Mouse (Mus musculus): Measurements from ENCODE around the gene Odf2. TPM values are rescaled to one million over a fixed set of nuclear protein-coding genes. Genes with fewer than 3 reads are reported as not detected.

Odf2 gene
- polyA plus RNA-seq, 1 experiment from 2014 or later: 63.5 TPM

GRCm38 (mm10) chr2:29849041-29849440, 40.0 kb upstream of the Odf2 start:
- Histone ChIP-seq H3K36me3 (replicated peaks; ENCODE audit: control insufficient read depth, insufficient read depth) (no peaks in the 10 kb centered on the region), H3K27me3 (ENCODE audit: control insufficient read depth, insufficient read depth, low read length) (no peaks in the 10 kb centered on the region), H3K9me3 (ENCODE audit: control insufficient read depth, low read length) (no peaks in the 10 kb centered on the region), H3K27ac (no peak overlapping the region), H3K4me3 (replicated peaks; ENCODE audit: low read length) (no peak overlapping the region), H3K4me1 (replicated peaks; ENCODE audit: control insufficient read depth, insufficient read depth, low read length) (peaks cover 35% of the 10 kb centered on the region), H3K4me2 (replicated peaks) (no peak overlapping the region), H3K9ac (no peak overlapping the region)
- no peak for ATAC-seq (ENCODE audit: low FRiP score)
- WGBS: 16% methylated on average over 8 of the region's 8 CpGs
- no peak for DNase-seq (ENCODE audit: low spot score)

- no peak overlapping the region for H3K9ac ChIP-seq
- ATAC-seq (ENCODE audit: low FRiP score): no peak
Observed at GRCm38 (mm10) chr2:29849841-29850480, 39.1 kb upstream of the Odf2 start.

GRCm38 (mm10) chr2:29852957-29853485, 36.0 kb upstream of the Odf2 start:
- no peak overlapping the region for H3K4me3 ChIP-seq (replicated peaks; ENCODE audit: low read length)
- DNase-seq (ENCODE audit: low spot score) (no peak), ATAC-seq (ENCODE audit: low FRiP score) (no peak)
- H3K27me3 ChIP-seq (ENCODE audit: control insufficient read depth, insufficient read depth, low read length): no peaks in the 10 kb centered on the region
- H3K4me1 ChIP-seq (replicated peaks; ENCODE audit: control insufficient read depth, insufficient read depth, low read length): peaks cover 33% of the 10 kb centered on the region
- H3K4me2 ChIP-seq (replicated peaks): no peak overlapping the region
- 9% methylated on average over 4 of the region's 4 CpGs for WGBS
- H3K36me3 ChIP-seq (replicated peaks; ENCODE audit: control insufficient read depth, insufficient read depth): no peaks in the 10 kb centered on the region
- no peak overlapping the region for H3K9ac ChIP-seq
- H3K9me3 ChIP-seq (ENCODE audit: control insufficient read depth, low read length): no peaks in the 10 kb centered on the region
- no peak overlapping the region for H3K27ac ChIP-seq

More at GRCm38 (mm10) chr2:29849841-29850480, 39.1 kb upstream of the Odf2 start:
- Histone ChIP-seq H3K4me3 (replicated peaks; ENCODE audit: low read length) (no peak overlapping the region), H3K4me2 (replicated peaks) (no peak overlapping the region), H3K4me1 (replicated peaks; ENCODE audit: control insufficient read depth, insufficient read depth, low read length) (peaks cover 26% of the 10 kb centered on the region; the same call in 1 of the 2 replicates), H3K27ac (no peak overlapping the region), H3K9me3 (ENCODE audit: control insufficient read depth, low read length) (no peaks in the 10 kb centered on the region), H3K27me3 (ENCODE audit: control insufficient read depth, insufficient read depth, low read length) (no peaks in the 10 kb centered on the region), H3K36me3 (replicated peaks; ENCODE audit: control insufficient read depth, insufficient read depth) (no peaks in the 10 kb centered on the region)
- WGBS: 29% methylated on average over 5 of the region's 5 CpGs
- DNase-seq (ENCODE audit: low spot score): no peak

- Histone ChIP-seq H3K27ac (no peak overlapping the region), H3K4me2 (replicated peaks) (no peak overlapping the region), H3K9me3 (ENCODE audit: control insufficient read depth, low read length) (no peaks in the 10 kb centered on the region), H3K4me3 (replicated peaks; ENCODE audit: low read length) (no peak overlapping the region), H3K27me3 (ENCODE audit: control insufficient read depth, insufficient read depth, low read length) (no peaks in the 10 kb centered on the region), H3K4me1 (replicated peaks; ENCODE audit: control insufficient read depth, insufficient read depth, low read length) (peaks cover 33% of the 10 kb centered on the region), H3K36me3 (replicated peaks; ENCODE audit: control insufficient read depth, insufficient read depth) (no peaks in the 10 kb centered on the region), H3K9ac (no peak overlapping the region)
- DNase-seq (ENCODE audit: low spot score) (no peak), ATAC-seq (ENCODE audit: low FRiP score) (no peak)
- WGBS: 34% methylated on average over 5 of the region's 5 CpGs
Observed at GRCm38 (mm10) chr2:29853736-29854135, 35.3 kb upstream of the Odf2 start.

- H3K27ac ChIP-seq: no peak overlapping the region
- H3K27me3 ChIP-seq (ENCODE audit: control insufficient read depth, insufficient read depth, low read length): no peaks in the 10 kb centered on the region
- H3K4me2 ChIP-seq (replicated peaks): no peak overlapping the region
- ATAC-seq (ENCODE audit: low FRiP score): no peak
- 28% methylated on average over 10 of the region's 10 CpGs for WGBS
- DNase-seq (ENCODE audit: low spot score): no peak
- no peaks in the 10 kb centered on the region for H3K36me3 ChIP-seq (replicated peaks; ENCODE audit: control insufficient read depth, insufficient read depth)
- H3K4me1 ChIP-seq (replicated peaks; ENCODE audit: control insufficient read depth, insufficient read depth, low read length): peaks cover 21% of the 10 kb centered on the region
- H3K9ac ChIP-seq: peak overlapping the region; percentile 40; the same call in 1 of the 2 replicates
- H3K9me3 ChIP-seq (ENCODE audit: control insufficient read depth, low read length): no peaks in the 10 kb centered on the region
- H3K4me3 ChIP-seq (replicated peaks; ENCODE audit: low read length): no peak overlapping the region
Observed at GRCm38 (mm10) chr2:29855585-29856210, 33.3 kb upstream of the Odf2 start.

- no peak overlapping the region for H3K4me3 ChIP-seq (replicated peaks; ENCODE audit: low read length)
- no peaks in the 10 kb centered on the region for H3K9me3 ChIP-seq (ENCODE audit: control insufficient read depth, low read length)
- WGBS: 4% methylated on average over 19 of the region's 19 CpGs
- DNase-seq (ENCODE audit: low spot score): no peak
- no peaks in the 10 kb centered on the region for H3K27me3 ChIP-seq (ENCODE audit: control insufficient read depth, insufficient read depth, low read length)
- H3K4me2 ChIP-seq (replicated peaks): no peak overlapping the region
- no peak overlapping the region for H3K27ac ChIP-seq
- H3K36me3 ChIP-seq (replicated peaks; ENCODE audit: control insufficient read depth, insufficient read depth): no peaks in the 10 kb centered on the region
- peaks cover 21% of the 10 kb centered on the region for H3K4me1 ChIP-seq (replicated peaks; ENCODE audit: control insufficient read depth, insufficient read depth, low read length)
- no peak for ATAC-seq (ENCODE audit: low FRiP score)
- H3K9ac ChIP-seq: peak overlapping the region; percentile 40
Observed at GRCm38 (mm10) chr2:29856451-29857260, 32.4 kb upstream of the Odf2 start.

- Histone ChIP-seq H3K4me3 (replicated peaks; ENCODE audit: low read length) (no peak overlapping the region), H3K4me2 (replicated peaks) (no peak overlapping the region), H3K27me3 (ENCODE audit: control insufficient read depth, insufficient read depth, low read length) (no peaks in the 10 kb centered on the region), H3K36me3 (replicated peaks; ENCODE audit: control insufficient read depth, insufficient read depth) (no peaks in the 10 kb centered on the region), H3K9me3 (ENCODE audit: control insufficient read depth, low read length) (no peaks in the 10 kb centered on the region), H3K27ac (no peak overlapping the region), H3K9ac (0 out of 2 replicates have a peak overlapping the region, but pooled peaks have one; percentile 40), H3K4me1 (replicated peaks; ENCODE audit: control insufficient read depth, insufficient read depth, low read length) (peaks cover 21% of the 10 kb centered on the region)
- 14% methylated on average over 2 of the region's 2 CpGs for WGBS
- ATAC-seq (ENCODE audit: low FRiP score): no peak
- no peak for DNase-seq (ENCODE audit: low spot score)
Observed at GRCm38 (mm10) chr2:29857341-29857740, 31.7 kb upstream of the Odf2 start.

- H3K36me3 ChIP-seq (replicated peaks; ENCODE audit: control insufficient read depth, insufficient read depth): no peaks in the 10 kb centered on the region
- DNase-seq (ENCODE audit: low spot score): no peak
- WGBS: 60% methylated on average over 5 of the region's 5 CpGs
Observed at GRCm38 (mm10) chr2:29857967-29858366, 31.1 kb upstream of the Odf2 start.

More at GRCm38 (mm10) chr2:29857967-29858366, 31.1 kb upstream of the Odf2 start:
- no peak overlapping the region for H3K4me2 ChIP-seq (replicated peaks)
- no peaks in the 10 kb centered on the region for H3K27me3 ChIP-seq (ENCODE audit: control insufficient read depth, insufficient read depth, low read length)
- H3K27ac ChIP-seq: no peak overlapping the region
- no peak for ATAC-seq (ENCODE audit: low FRiP score)
- no peak overlapping the region for H3K9ac ChIP-seq
- H3K4me1 ChIP-seq (replicated peaks; ENCODE audit: control insufficient read depth, insufficient read depth, low read length): peaks cover 18% of the 10 kb centered on the region
- no peaks in the 10 kb centered on the region for H3K9me3 ChIP-seq (ENCODE audit: control insufficient read depth, low read length)
- H3K4me3 ChIP-seq (replicated peaks; ENCODE audit: low read length): no peak overlapping the region
